Mouse (Mus musculus) forebrain, embryonic 10.5 days (tissue): ENCODE measurements around the gene Sipa1. TPM values are rescaled to one million over a fixed set of nuclear protein-coding genes. Genes with fewer than 3 reads are reported as not detected.

ENCODE experiments used
- DNase-seq: peaks from one replicate; pipeline ENCODE4 v3.0.0-alpha.2; 2017; ENCODE audit warnings: low spot score; ENCODE audit errors: extremely low spot score
- H3K27ac ChIP-seq: fragments of 300-500 bp; sonication (generic); 2 replicates; pipeline ENCODE4 v1.5.1; 2016; ENCODE audit warnings: mild to moderate bottlenecking
- H3K27me3 ChIP-seq: fragments of 300-500 bp; sonication (generic); 2 replicates; pipeline ENCODE4 v1.6.1; 2016; ENCODE audit warnings: mild to moderate bottlenecking; ENCODE audit not compliant: poor library complexity, severe bottlenecking
- H3K36me3 ChIP-seq: fragments of 300-500 bp; sonication (generic); replicated peaks from 2 replicates; pipeline ENCODE4 v1.6.1; 2016; ENCODE audit warnings: mild to moderate bottlenecking, moderate library complexity
- H3K4me1 ChIP-seq: fragments of 300-500 bp; sonication (generic); 2 replicates; pipeline ENCODE4 v1.6.1; 2016
- H3K4me3 ChIP-seq: fragments of 300-500 bp; sonication (generic); 2 replicates; pipeline ENCODE4 v1.5.1; 2016; ENCODE audit warnings: mild to moderate bottlenecking, moderate library complexity
- H3K9me3 ChIP-seq: fragments of 300-500 bp; sonication (generic); 2 replicates; pipeline ENCODE4 v1.6.1; 2016; ENCODE audit warnings: mild to moderate bottlenecking, moderate library complexity
- WGBS: fragments of 180-500 bp; shearing (Covaris S2); methylation state at CpG from one replicate; pipeline ENCODE4 v1.1.7; 2016; 5-methylcytosine and 5-hydroxymethylcytosine counted together
- polyA plus RNA-seq: library from polyadenylated mRNA; unstranded; fragments of >200 nt; fragmentation: Nextera tagmentation; extraction: Ambion mirVana; gene quantifications from 2 replicates; pipeline ENCODE4 v1.2.1, GENCODE M21; 2016

Sipa1 gene
- polyA plus RNA-seq, 1 experiment from 2014 or later = 20.9 TPM

DNA sequence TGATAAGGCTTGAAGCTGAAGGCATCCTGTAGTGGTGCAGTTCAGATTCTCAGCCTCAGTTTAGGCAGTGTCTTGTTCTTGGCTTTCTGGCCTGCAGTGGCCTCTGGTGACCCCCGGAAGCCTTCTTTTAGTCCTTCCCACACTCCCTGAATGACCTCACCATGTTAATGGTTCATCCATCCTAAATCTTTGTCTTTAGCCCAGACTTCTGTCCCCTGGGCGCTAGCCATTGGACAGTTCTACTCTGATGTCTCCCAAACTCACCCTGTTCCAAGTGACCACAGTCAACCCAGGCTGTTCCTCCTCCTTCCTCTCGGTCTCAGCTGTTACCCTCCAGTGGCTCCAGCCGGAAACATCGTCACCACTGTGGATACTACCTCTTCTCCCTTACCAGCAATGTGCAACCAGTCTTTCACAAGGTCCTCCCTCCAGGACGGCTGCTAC is 14.2 kb downstream of the Sipa1 start:
- peak overlapping the region; percentile 46 for H3K4me3 ChIP-seq
- no peak for DNase-seq
- peaks cover 31% of the 10 kb centered on the region for H3K4me1 ChIP-seq
- peak overlapping the region; percentile 86 for H3K27ac ChIP-seq
- peaks cover 25% of the 10 kb centered on the region for H3K27me3 ChIP-seq
- WGBS = 75% methylated on average over 6 of the region's 6 CpGs
- H3K9me3 ChIP-seq = no peaks in the 10 kb centered on the region
- H3K36me3 ChIP-seq = peaks cover 66% of the 10 kb centered on the region

DNA sequence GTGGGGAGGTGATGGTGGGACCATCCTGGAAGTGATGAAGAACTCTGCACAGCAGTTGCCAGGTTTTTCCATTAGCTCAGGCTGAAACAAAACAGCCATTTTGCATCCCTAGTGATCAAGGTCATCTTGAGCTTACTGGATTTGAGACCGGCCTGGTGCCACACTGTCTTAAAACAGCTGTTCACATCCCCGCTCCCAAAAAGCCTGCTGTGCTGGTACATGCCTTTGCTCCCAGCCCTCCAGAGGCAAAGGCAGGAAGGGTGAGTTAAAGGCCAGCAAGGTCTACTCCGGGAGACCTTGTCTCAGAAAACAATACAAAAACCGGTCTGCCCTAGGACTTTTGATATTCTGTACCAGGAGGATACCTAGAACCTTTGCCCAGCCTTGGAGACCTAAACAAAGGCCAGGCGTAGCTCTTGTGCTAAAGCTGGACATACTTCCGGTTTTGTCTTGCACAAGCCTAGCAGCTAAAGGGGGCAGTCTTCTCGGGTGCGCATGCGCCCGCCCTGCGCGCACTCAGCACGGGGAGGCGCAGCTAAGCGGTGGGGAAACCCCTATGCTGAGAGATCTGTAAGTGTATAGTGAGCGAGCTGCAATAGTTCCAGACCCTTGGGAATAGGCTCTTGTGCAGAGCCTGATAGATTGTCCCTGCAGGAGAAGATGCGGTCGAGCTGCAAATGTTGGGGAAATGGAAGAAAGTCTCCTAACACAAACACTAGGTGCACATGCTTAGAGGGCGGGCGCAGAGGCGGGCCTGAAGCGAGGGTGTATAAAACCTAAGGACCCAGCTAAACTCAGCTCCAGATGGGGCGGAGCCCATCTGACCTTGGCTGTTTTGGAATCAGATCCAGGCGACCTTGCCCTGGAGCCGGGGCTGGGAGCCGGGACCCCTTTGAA is 14.9 kb downstream of the Sipa1 start:
- 14% methylated on average over 26 of the region's 26 CpGs for WGBS
- H3K4me1 ChIP-seq = peaks cover 25% of the 10 kb centered on the region
- peak overlapping the region; percentile 46 for H3K4me3 ChIP-seq
- H3K36me3 ChIP-seq = peaks cover 73% of the 10 kb centered on the region
- no peaks in the 10 kb centered on the region for H3K9me3 ChIP-seq
- peak overlapping the region; percentile 86 for H3K27ac ChIP-seq
- peaks cover 18% of the 10 kb centered on the region for H3K27me3 ChIP-seq
- DNase-seq = peak; percentile 76

GRCm38 (mm10) chr19:5647791-5648190 is 15.7 kb downstream of the Sipa1 start:
- DNase-seq = no peak
- H3K27me3 ChIP-seq = peaks cover 9% of the 10 kb centered on the region
- no peaks in the 10 kb centered on the region for H3K9me3 ChIP-seq
- 92% methylated on average over 6 of the region's 6 CpGs for WGBS
- peak overlapping the region; percentile 86 for H3K27ac ChIP-seq
- no peak overlapping the region for H3K4me3 ChIP-seq
- peaks cover 24% of the 10 kb centered on the region for H3K4me1 ChIP-seq
- peaks cover 76% of the 10 kb centered on the region for H3K36me3 ChIP-seq

DNA sequence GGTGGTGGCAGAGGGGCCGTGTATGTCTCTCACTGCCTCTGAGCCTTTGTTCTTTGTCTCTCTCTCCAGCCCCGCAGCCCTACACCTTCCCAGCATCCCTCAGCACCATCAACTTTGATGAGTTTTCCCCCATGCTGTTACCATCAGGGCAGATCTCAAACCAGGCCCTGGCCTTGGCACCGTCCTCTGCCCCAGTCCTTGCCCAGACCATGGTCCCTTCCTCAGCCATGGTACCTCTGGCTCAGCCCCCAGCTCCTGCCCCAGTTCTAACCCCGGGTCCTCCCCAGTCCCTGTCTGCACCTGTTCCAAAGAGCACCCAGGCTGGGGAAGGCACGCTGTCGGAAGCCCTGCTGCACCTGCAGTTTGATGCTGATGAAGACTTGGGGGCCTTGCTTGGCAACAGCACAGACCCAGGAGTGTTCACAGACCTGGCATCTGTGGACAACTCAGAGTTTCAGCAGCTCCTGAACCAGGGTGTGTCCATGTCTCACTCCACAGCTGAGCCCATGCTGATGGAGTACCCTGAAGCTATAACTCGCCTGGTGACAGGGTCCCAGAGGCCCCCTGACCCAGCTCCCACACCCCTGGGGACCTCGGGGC is 16.7 kb downstream of the Sipa1 start:
- no peak for DNase-seq
- Histone ChIP-seq H3K27ac (no peak overlapping the region), H3K36me3 (peaks cover 76% of the 10 kb centered on the region), H3K9me3 (no peaks in the 10 kb centered on the region), H3K27me3 (no peaks in the 10 kb centered on the region), H3K4me1 (peaks cover 20% of the 10 kb centered on the region), H3K4me3 (no peak overlapping the region)
- WGBS = 90% methylated on average over 8 of the region's 8 CpGs

GRCm38 (mm10) chr19:5645280-5645679 is 18.2 kb downstream of the Sipa1 start:
- peaks cover 77% of the 10 kb centered on the region for H3K36me3 ChIP-seq
- H3K4me1 ChIP-seq = peaks cover 20% of the 10 kb centered on the region
- no peak overlapping the region for H3K4me3 ChIP-seq
- no peak for DNase-seq
- H3K9me3 ChIP-seq = no peaks in the 10 kb centered on the region
- WGBS = 96% methylated on average over 9 of the region's 9 CpGs
- no peak overlapping the region for H3K27ac ChIP-seq
- H3K27me3 ChIP-seq = no peaks in the 10 kb centered on the region

- Histone ChIP-seq H3K36me3 (peaks cover 81% of the 10 kb centered on the region), H3K27ac (no peak overlapping the region), H3K9me3 (no peaks in the 10 kb centered on the region), H3K27me3 (no peaks in the 10 kb centered on the region), H3K4me3 (no peak overlapping the region; the same call in 1 of the 2 replicates), H3K4me1 (peaks cover 22% of the 10 kb centered on the region)
- WGBS = 94% methylated on average over 8 of the region's 8 CpGs
- no peak for DNase-seq
These were observed 21.9 kb downstream of the Sipa1 start for GRCm38 (mm10) chr19:5641641-5642040.

DNA sequence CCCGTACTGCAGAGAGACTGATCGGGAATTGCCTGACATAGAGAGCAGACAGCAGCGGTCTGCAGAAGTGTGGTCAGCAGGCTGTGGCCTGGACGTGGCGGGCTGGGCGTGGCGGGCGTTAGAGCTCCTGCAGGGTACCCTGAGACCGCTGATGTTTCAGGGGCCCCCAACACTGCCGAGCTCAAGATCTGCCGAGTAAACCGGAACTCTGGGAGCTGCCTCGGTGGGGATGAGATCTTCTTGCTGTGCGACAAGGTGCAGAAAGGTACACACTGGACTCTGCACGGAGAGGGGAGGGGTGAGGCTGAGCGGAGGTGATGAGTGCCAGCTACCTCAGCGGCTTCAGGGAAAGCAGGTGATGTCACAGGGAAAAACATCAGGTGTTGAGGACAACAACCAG is 22.5 kb downstream of the Sipa1 start:
- Histone ChIP-seq H3K27me3 (no peaks in the 10 kb centered on the region), H3K27ac (no peak overlapping the region), H3K9me3 (no peaks in the 10 kb centered on the region), H3K4me1 (peaks cover 29% of the 10 kb centered on the region), H3K36me3 (peaks cover 75% of the 10 kb centered on the region), H3K4me3 (no peak overlapping the region)
- no peak for DNase-seq
- WGBS = 91% methylated on average over 17 of the region's 17 CpGs

DNA sequence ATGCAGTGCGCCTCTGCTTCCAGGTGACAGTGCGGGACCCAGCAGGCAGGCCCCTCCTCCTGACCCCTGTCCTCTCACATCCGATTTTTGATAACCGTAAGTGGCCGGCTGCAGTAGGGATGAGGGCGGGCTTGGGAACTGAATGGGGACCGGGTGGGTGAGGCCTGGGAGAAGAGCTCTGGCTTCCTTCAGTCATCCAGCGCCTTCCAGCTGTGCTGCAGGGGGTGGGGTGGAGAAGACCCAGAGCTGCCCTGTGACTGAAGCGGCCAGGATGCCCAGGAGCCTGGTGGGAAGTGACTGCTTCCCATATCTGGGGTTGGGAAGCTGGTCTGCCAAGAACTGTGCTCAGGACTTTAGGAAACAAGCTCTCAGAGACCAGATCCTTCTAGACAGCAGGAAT is 23.2 kb downstream of the Sipa1 start:
- 87% methylated on average over 9 of the region's 9 CpGs for WGBS
- Histone ChIP-seq H3K36me3 (peaks cover 68% of the 10 kb centered on the region), H3K4me1 (peaks cover 31% of the 10 kb centered on the region)

GRCm38 (mm10) chr19:5638416-5639005 is 25.0 kb downstream of the Sipa1 start:
- H3K36me3 ChIP-seq = peaks cover 50% of the 10 kb centered on the region
- peaks cover 31% of the 10 kb centered on the region for H3K4me1 ChIP-seq
- H3K27ac ChIP-seq = peak overlapping the region; percentile 97; the same call in 1 of the 2 replicates
- H3K27me3 ChIP-seq = no peaks in the 10 kb centered on the region
- no peak for DNase-seq
- H3K4me3 ChIP-seq = peak overlapping the region; percentile 86
- no peaks in the 10 kb centered on the region for H3K9me3 ChIP-seq
- 94% methylated on average over 18 of the region's 18 CpGs for WGBS

More for the DNA sequence above, 23.2 kb downstream of the Sipa1 start:
- DNase-seq = no peak
- Histone ChIP-seq H3K4me3 (no peak overlapping the region), H3K27ac (no peak overlapping the region), H3K9me3 (no peaks in the 10 kb centered on the region), H3K27me3 (no peaks in the 10 kb centered on the region)

- Histone ChIP-seq H3K27me3 (no peaks in the 10 kb centered on the region), H3K4me3 (peak within 1 kb of the TSS; percentile 86), H3K4me1 (peaks cover 31% of the 10 kb centered on the region), H3K27ac (peak within 1 kb of the TSS; percentile 97), H3K36me3 (peaks cover 39% of the 10 kb centered on the region), H3K9me3 (no peaks in the 10 kb centered on the region)
- DNase-seq = peak; percentile 80
- WGBS = under 1% methylated on average over 109 of the region's 109 CpGs
These were observed 26.1 kb downstream of the Sipa1 start, which contains the start of gene Rela for GRCm38 (mm10) chr19:5637069-5638047. Gene Rela (plus strand): TSS chr19:5637483.

- DNase-seq = no peak
These were observed 26.9 kb downstream of the Sipa1 start for GRCm38 (mm10) chr19:5636571-5637041.

More at GRCm38 (mm10) chr19:5636571-5637041, 26.9 kb downstream of the Sipa1 start:
- H3K4me1 ChIP-seq = peaks cover 31% of the 10 kb centered on the region
- peak overlapping the region; percentile 97 for H3K27ac ChIP-seq
- peaks cover 31% of the 10 kb centered on the region for H3K36me3 ChIP-seq
- no peaks in the 10 kb centered on the region for H3K27me3 ChIP-seq
- peak overlapping the region; percentile 86 for H3K4me3 ChIP-seq
- H3K9me3 ChIP-seq = no peaks in the 10 kb centered on the region
- WGBS = 46% methylated on average over 12 of the region's 12 CpGs
